ENCODE assay signal across 25 mouse cellular contexts in genomic region chr12:81413211-81413610, GRCm38 (mm10). TPM values are rescaled to one million over a fixed set of nuclear protein-coding genes. Genes with fewer than 3 reads are reported as not detected.
DNase-seq lines count a peak whose midpoint lies in the region; ATAC-seq lines count a peak whose summit lies in the region.
"Had no signal": no experiment of that assay in that cellular context is flagged by ENCODE, and none has a peak within 500 bp of the region (broad histone marks: within the 10 kb centered on the region; RNA-seq: fewer than 3 reads in every experiment).

No protein-coding gene starts in this region.

- intact Hi-C loops in left cerebral cortex, postnatal 14 days (cut with DNase I): no loop called here

- WGBS in forebrain, embryonic 13.5 days: 73% methylated on average over 3 of the region's 3 CpGs

- H3K36me3 ChIP-seq in forebrain, embryonic 13.5 days (ENCODE audit: poor library complexity, severe bottlenecking): no peaks in the 10 kb centered on the region
- H3K36me3 ChIP-seq: embryonic facial prominence, embryonic 12.5 days; embryonic facial prominence, embryonic 15.5 days; forebrain, embryonic 15.5 days; heart, embryonic 10.5 days; heart, embryonic 13.5 days; hindbrain, embryonic 15.5 days had no signal

- no peaks in the 10 kb centered on the region for H3K9me3 ChIP-seq in forebrain, embryonic 13.5 days (replicated peaks)
- H3K9me3 ChIP-seq: embryonic facial prominence, embryonic 12.5 days; embryonic facial prominence, embryonic 15.5 days; forebrain, embryonic 15.5 days; heart, embryonic 10.5 days; heart, embryonic 13.5 days; hindbrain, embryonic 15.5 days had no signal

- DNase-seq in frontal cortex, postnatal 36 days (ENCODE audit: low spot score in 2 of 2): peak; percentile 13 to 29
- no peak for DNase-seq in frontal cortex, postnatal 14 days (ENCODE audit: low spot score in 2 of 2)
- DNase-seq in left cerebral cortex, postnatal 14 days (ENCODE audit: low spot score in 2 of 2): peak; percentile 57 to 68
- DNase-seq in left cerebral cortex, adult 9 months (ENCODE audit: low spot score in 2 of 2): no peak
- DNase-seq in right cerebral cortex, postnatal 14 days: peak; percentile 59
- DNase-seq in right cerebral cortex, adult 2 months (ENCODE audit: low spot score in 2 of 2): no peak
- DNase-seq in telencephalon, adult 2 months (ENCODE audit: low read depth, low spot score): peak; percentile 22
- DNase-seq: adrenal gland, adult 2 months; adrenal gland, postnatal 14 days; cerebellum, adult 11-12 months; cerebellum, adult 8-10 months; cerebellum, postnatal 14 days; gastrocnemius, postnatal 10 days; gastrocnemius, postnatal 36 days; heart, adult 2 months; heart, postnatal 14 days; heart, postnatal 4 days had no signal

- ATAC-seq in forebrain, embryonic 13.5 days: no peak
- ATAC-seq: CD4-positive, CD25-positive, alpha-beta regulatory T cell, adult 4 months; forebrain, embryonic 15.5 days had no signal

- no peaks in the 10 kb centered on the region for H3K27me3 ChIP-seq in forebrain, embryonic 13.5 days
- H3K27me3 ChIP-seq: embryonic facial prominence, embryonic 12.5 days; embryonic facial prominence, embryonic 15.5 days; forebrain, embryonic 15.5 days; heart, embryonic 13.5 days; hindbrain, embryonic 15.5 days had no signal

- H3K4me2 ChIP-seq in forebrain, embryonic 13.5 days: no peak overlapping the region
- H3K4me2 ChIP-seq: embryonic facial prominence, embryonic 12.5 days; embryonic facial prominence, embryonic 15.5 days; forebrain, embryonic 15.5 days; heart, embryonic 13.5 days; hindbrain, embryonic 15.5 days had no signal

- no peak overlapping the region for H3K27ac ChIP-seq in forebrain, embryonic 13.5 days
- H3K27ac ChIP-seq: embryonic facial prominence, embryonic 12.5 days; embryonic facial prominence, embryonic 15.5 days; forebrain, embryonic 15.5 days; heart, adult 2 months; heart, embryonic 10.5 days; heart, embryonic 13.5 days; hindbrain, embryonic 15.5 days had no signal

- H3K4me3 ChIP-seq in forebrain, embryonic 13.5 days: no peak overlapping the region
- H3K4me3 ChIP-seq: embryonic facial prominence, embryonic 12.5 days; embryonic facial prominence, embryonic 15.5 days; forebrain, embryonic 15.5 days; heart, adult 2 months; heart, embryonic 10.5 days; heart, embryonic 13.5 days; hindbrain, embryonic 15.5 days had no signal

- H3K4me1 ChIP-seq in forebrain, embryonic 13.5 days: no peaks in the 10 kb centered on the region
- H3K4me1 ChIP-seq: embryonic facial prominence, embryonic 12.5 days; embryonic facial prominence, embryonic 15.5 days; forebrain, embryonic 15.5 days; heart, embryonic 13.5 days; hindbrain, embryonic 15.5 days had no signal

- no peak overlapping the region for H3K9ac ChIP-seq in forebrain, embryonic 13.5 days
- H3K9ac ChIP-seq: embryonic facial prominence, embryonic 12.5 days; embryonic facial prominence, embryonic 15.5 days; forebrain, embryonic 15.5 days; heart, embryonic 13.5 days; hindbrain, embryonic 15.5 days had no signal

RNA-seq across cellular contexts. Expression of gene Adam4, which starts 8.5 kb away (rescaled TPM):
- total RNA-seq in left cerebral cortex, postnatal 14 days (2021): 1 to 10 TPM; 1.8 to 2.8 TPM
- polyA plus RNA-seq in forebrain, embryonic 13.5 days (2015; fragmentation: Nextera tagmentation; extraction: Ambion mirVana): 0.50 and 0.71 TPM in 2 replicates

RNA-seq across cellular contexts. Expression of gene Gm4787, which starts 33.9 kb away (rescaled TPM):
- total RNA-seq in left cerebral cortex, postnatal 14 days (2021): 1 to 10 TPM; 1.3 to 2.0 TPM
- 0.23 and 0.43 TPM in 2 replicates for polyA plus RNA-seq in forebrain, embryonic 13.5 days (2015; fragmentation: Nextera tagmentation; extraction: Ambion mirVana)

Comparison
In these comparisons a context has a peak if more than half of its experiments do, and no peak if none do; other contexts are left out.
1. DNase-seq: peak in frontal cortex, postnatal 36 days (2 of 2), left cerebral cortex, postnatal 14 days (2 of 2), right cerebral cortex, postnatal 14 days (single experiment) and telencephalon, adult 2 months (single experiment); none in frontal cortex, postnatal 14 days (0 of 2), left cerebral cortex, adult 9 months (0 of 2) and right cerebral cortex, adult 2 months (0 of 2).